Mouse (Mus musculus) limb, embryonic 13.5 days (tissue): ENCODE data around the gene Med18. TPM values are rescaled to one million over a fixed set of nuclear protein-coding genes. Genes with fewer than 3 reads are reported as not detected.

ENCODE experiments used
- ATAC-seq: fragments of 200-750 bp; cut with Nextera tagmentation; 2 replicates; pipeline ENCODE4 v1.8.0; 2017; ENCODE audit warnings: low read depth, moderate number of reproducible peaks, moderate TSS enrichment; ENCODE audit not compliant: low FRiP score
- H3K27ac ChIP-seq: fragments of 300-500 bp; sonication (generic); 2 replicates; pipeline ENCODE4 v1.5.1; 2015; ENCODE audit warnings: inconsistent platforms, mild to moderate bottlenecking, moderate library complexity
- H3K27me3 ChIP-seq: fragments of 300-500 bp; sonication (generic); 2 replicates; pipeline ENCODE4 v1.6.1; 2015; ENCODE audit warnings: mild to moderate bottlenecking, inconsistent platforms
- H3K36me3 ChIP-seq: fragments of 300-500 bp; sonication (generic); 2 replicates; pipeline ENCODE4 v1.6.1; 2015; ENCODE audit warnings: inconsistent platforms, mild to moderate bottlenecking, moderate library complexity
- H3K4me1 ChIP-seq: fragments of 300-500 bp; sonication (generic); 2 replicates; pipeline ENCODE4 v1.6.1; 2015; ENCODE audit warnings: inconsistent platforms
- H3K4me2 ChIP-seq: fragments of 300-500 bp; sonication (generic); replicated peaks from 2 replicates; pipeline ENCODE4 v1.6.1; 2015; ENCODE audit warnings: inconsistent platforms, mild to moderate bottlenecking, moderate library complexity
- H3K4me3 ChIP-seq: fragments of 300-500 bp; sonication (generic); 2 replicates; pipeline ENCODE4 v1.5.1; 2015; ENCODE audit warnings: moderate library complexity, mild to moderate bottlenecking, inconsistent platforms
- H3K9ac ChIP-seq: fragments of 300-500 bp; sonication (generic); 2 replicates; pipeline ENCODE4 v1.6.1; 2015; ENCODE audit warnings: mild to moderate bottlenecking, inconsistent platforms
- H3K9me3 ChIP-seq: fragments of 300-500 bp; sonication (generic); 2 replicates; pipeline ENCODE4 v1.6.1; 2016; ENCODE audit warnings: inconsistent platforms
- WGBS: fragments of 180-500 bp; shearing (Covaris S2); methylation state at CpG from one replicate; pipeline ENCODE4 v1.1.7; 2015; 5-methylcytosine and 5-hydroxymethylcytosine counted together
- polyA plus RNA-seq: library from polyadenylated mRNA; unstranded; fragments of >200 nt; fragmentation: Nextera tagmentation; extraction: Ambion mirVana; gene quantifications from 2 replicates; pipeline ENCODE4 v1.2.1, GENCODE M21; 2015

The Med18 gene
- 28.3 and 32.1 TPM in 2 replicates for polyA plus RNA-seq

- no peaks in the 10 kb centered on the region for H3K27me3 ChIP-seq
- H3K27ac ChIP-seq, result peak within 1 kb of the TSS; percentile 63
- H3K4me1 ChIP-seq, result peaks cover 17% of the 10 kb centered on the region
- peak within 1 kb of the TSS; percentile 87 for H3K9ac ChIP-seq
- WGBS, result under 1% methylated on average over 44 of the region's 44 CpGs
- H3K9me3 ChIP-seq, result no peaks in the 10 kb centered on the region
- peak within 1 kb of the TSS; percentile 89 for H3K4me3 ChIP-seq
- peak within 1 kb of the TSS; percentile 93 for H3K4me2 ChIP-seq
- ATAC-seq, result peak; percentile 92
- H3K36me3 ChIP-seq, result peaks cover 23% of the 10 kb centered on the region
Measured at GRCm38 (mm10) chr4:132463430-132464254, at the start of gene Med18. TSS of gene Med18 (minus strand) at chr4:132463921.

GRCm38 (mm10) chr4:132512080-132512479, 48.4 kb upstream of the Med18 start:
- WGBS, result 73% methylated on average over 3 of the region's 3 CpGs
- Histone ChIP-seq H3K4me2 (no peak overlapping the region), H3K36me3 (no peaks in the 10 kb centered on the region), H3K4me3 (no peak overlapping the region), H3K27ac (no peak overlapping the region), H3K27me3 (no peaks in the 10 kb centered on the region), H3K9ac (no peak overlapping the region), H3K4me1 (peaks cover 20% of the 10 kb centered on the region), H3K9me3 (no peaks in the 10 kb centered on the region)
- ATAC-seq, result no peak

- H3K4me1 ChIP-seq, result peaks cover 22% of the 10 kb centered on the region
- H3K9me3 ChIP-seq, result no peaks in the 10 kb centered on the region
- ATAC-seq, result peak; percentile 89
- peak within 1 kb of the TSS; percentile 77 for H3K9ac ChIP-seq
- peak within 1 kb of the TSS; percentile 63; the same call in 1 of the 2 replicates for H3K27ac ChIP-seq
- H3K4me2 ChIP-seq, result peak within 1 kb of the TSS; percentile 86
- H3K36me3 ChIP-seq, result no peaks in the 10 kb centered on the region
- under 1% methylated on average over 32 of the region's 32 CpGs for WGBS
- H3K4me3 ChIP-seq, result peak within 1 kb of the TSS; percentile 83
- no peaks in the 10 kb centered on the region for H3K27me3 ChIP-seq
Measured at GRCm38 (mm10) chr4:132510352-132510798, 46.7 kb upstream of the Med18 start, which contains the start of gene Sesn2. TSS of gene Sesn2 (minus strand) at chr4:132510501.

- H3K4me1 ChIP-seq, result peaks cover 22% of the 10 kb centered on the region
- H3K9me3 ChIP-seq, result no peaks in the 10 kb centered on the region
- H3K4me2 ChIP-seq, result peak overlapping the region; percentile 86
- peak; percentile 84 for ATAC-seq
- H3K27ac ChIP-seq, result peak overlapping the region; percentile 63; the same call in 1 of the 2 replicates
- peak overlapping the region; percentile 83 for H3K4me3 ChIP-seq
- no peaks in the 10 kb centered on the region for H3K36me3 ChIP-seq
- H3K27me3 ChIP-seq, result no peaks in the 10 kb centered on the region
- peak overlapping the region; percentile 77 for H3K9ac ChIP-seq
- WGBS, result under 1% methylated on average over 51 of the region's 52 CpGs
Measured at GRCm38 (mm10) chr4:132509621-132510296, 46.0 kb upstream of the Med18 start.

- Histone ChIP-seq H3K4me1 (peaks cover 18% of the 10 kb centered on the region), H3K36me3 (no peaks in the 10 kb centered on the region), H3K9ac (no peak overlapping the region), H3K27me3 (no peaks in the 10 kb centered on the region), H3K27ac (no peak overlapping the region), H3K9me3 (no peaks in the 10 kb centered on the region), H3K4me3 (no peak overlapping the region), H3K4me2 (no peak overlapping the region)
- ATAC-seq, result no peak
- 43% methylated on average over 2 of the region's 2 CpGs for WGBS
Measured at GRCm38 (mm10) chr4:132507210-132507609, 43.5 kb upstream of the Med18 start.

- Histone ChIP-seq H3K9me3 (no peaks in the 10 kb centered on the region), H3K4me3 (no peak overlapping the region), H3K9ac (no peak overlapping the region), H3K27me3 (no peaks in the 10 kb centered on the region), H3K36me3 (no peaks in the 10 kb centered on the region), H3K4me2 (no peak overlapping the region), H3K27ac (no peak overlapping the region), H3K4me1 (peaks cover 18% of the 10 kb centered on the region)
- ATAC-seq, result no peak
- 77% methylated on average over 6 of the region's 6 CpGs for WGBS
Measured at GRCm38 (mm10) chr4:132506250-132506649, 42.5 kb upstream of the Med18 start.

- H3K9ac ChIP-seq, result no peak overlapping the region
- WGBS, result 41% methylated on average over 10 of the region's 10 CpGs
- H3K4me2 ChIP-seq, result no peak overlapping the region
- no peak overlapping the region for H3K4me3 ChIP-seq
- no peak for ATAC-seq
- H3K36me3 ChIP-seq, result no peaks in the 10 kb centered on the region
- H3K27me3 ChIP-seq, result no peaks in the 10 kb centered on the region
- no peaks in the 10 kb centered on the region for H3K9me3 ChIP-seq
- H3K27ac ChIP-seq, result no peak overlapping the region
- H3K4me1 ChIP-seq, result peaks cover 18% of the 10 kb centered on the region
Measured at GRCm38 (mm10) chr4:132505800-132506199, 42.1 kb upstream of the Med18 start.

GRCm38 (mm10) chr4:132505034-132505738, 41.5 kb upstream of the Med18 start:
- 65% methylated on average over 6 of the region's 6 CpGs for WGBS
- Histone ChIP-seq H3K27ac (no peak overlapping the region), H3K36me3 (no peaks in the 10 kb centered on the region), H3K4me1 (peaks cover 14% of the 10 kb centered on the region), H3K4me3 (no peak overlapping the region), H3K9me3 (no peaks in the 10 kb centered on the region), H3K4me2 (no peak overlapping the region), H3K9ac (no peak overlapping the region), H3K27me3 (no peaks in the 10 kb centered on the region)
- ATAC-seq, result no peak

- Histone ChIP-seq H3K4me3 (no peak overlapping the region), H3K9me3 (no peaks in the 10 kb centered on the region), H3K9ac (no peak overlapping the region), H3K27ac (no peak overlapping the region), H3K36me3 (peaks cover 13% of the 10 kb centered on the region), H3K27me3 (no peaks in the 10 kb centered on the region), H3K4me1 (peaks cover 4% of the 10 kb centered on the region; the same call in 1 of the 2 replicates), H3K4me2 (no peak overlapping the region)
- ATAC-seq, result no peak
- WGBS, result 83% methylated on average over 11 of the region's 11 CpGs
Measured at GRCm38 (mm10) chr4:132503344-132503743, 39.6 kb upstream of the Med18 start.

GRCm38 (mm10) chr4:132501639-132502038, 37.9 kb upstream of the Med18 start:
- Histone ChIP-seq H3K27me3 (no peaks in the 10 kb centered on the region), H3K4me1 (no peaks in the 10 kb centered on the region), H3K4me3 (no peak overlapping the region), H3K9ac (no peak overlapping the region), H3K9me3 (no peaks in the 10 kb centered on the region), H3K36me3 (peaks cover 28% of the 10 kb centered on the region), H3K4me2 (no peak overlapping the region), H3K27ac (no peak overlapping the region)
- ATAC-seq, result no peak
- WGBS, result 94% methylated on average over 6 of the region's 6 CpGs

GRCm38 (mm10) chr4:132494271-132494918, 30.7 kb upstream of the Med18 start:
- WGBS, result 83% methylated on average over 20 of the region's 20 CpGs
- Histone ChIP-seq H3K27ac (no peak overlapping the region), H3K9me3 (no peaks in the 10 kb centered on the region), H3K27me3 (no peaks in the 10 kb centered on the region), H3K36me3 (peaks cover 56% of the 10 kb centered on the region), H3K9ac (no peak overlapping the region), H3K4me1 (peaks cover 16% of the 10 kb centered on the region; the same call in 1 of the 2 replicates), H3K4me3 (no peak overlapping the region), H3K4me2 (no peak overlapping the region)
- ATAC-seq, result no peak
